Mouse (Mus musculus) right cerebral cortex, postnatal 25 days (tissue): ENCODE measurements around the gene Cebpe.

ENCODE experiments used
- DNase-seq: peaks from one replicate; pipeline ENCODE4 v3.0.0; 2022

Cebpe gene

DNA sequence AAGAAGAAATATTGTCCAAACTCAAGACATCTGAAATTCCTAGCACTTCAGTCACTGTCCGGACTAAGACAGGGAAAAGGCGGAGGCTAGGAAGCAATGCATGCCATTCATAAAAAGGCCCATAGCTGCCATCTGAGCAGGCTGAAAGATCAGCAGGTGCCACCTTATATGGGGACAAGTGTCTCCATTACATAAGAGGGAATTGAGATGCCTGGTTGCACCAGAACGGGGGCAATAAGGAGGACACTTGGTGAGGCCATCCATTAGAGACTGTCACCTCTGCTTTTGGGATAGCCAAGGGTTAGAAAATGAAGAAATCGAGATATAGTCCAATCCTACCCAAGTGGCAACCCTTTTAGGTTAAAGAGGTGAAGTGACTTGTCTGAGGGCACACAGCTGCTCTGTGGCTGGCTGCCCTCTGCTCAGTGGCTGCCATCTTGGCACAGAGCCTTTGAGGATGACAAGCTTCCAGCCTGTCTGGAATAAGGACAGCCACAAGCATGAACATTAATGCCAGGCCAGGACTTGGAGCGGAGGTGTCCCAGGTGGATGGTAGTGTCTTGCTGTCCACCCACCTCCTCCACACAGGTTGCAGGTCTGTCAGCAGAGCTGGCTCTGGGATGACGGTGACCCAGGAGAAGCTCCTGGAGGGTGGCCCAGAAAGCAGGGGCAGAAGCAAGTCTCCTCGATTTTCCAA lies 8.8 kb upstream of the Cebpe start:
- no peak for DNase-seq

GRCm38 (mm10) chr14:54720041-54720440 lies 8.1 kb upstream of the Cebpe start:
- DNase-seq = no peak

- DNase-seq = no peak
These were observed 3.4 kb upstream of the Cebpe start for GRCm38 (mm10) chr14:54715402-54715801.

DNA sequence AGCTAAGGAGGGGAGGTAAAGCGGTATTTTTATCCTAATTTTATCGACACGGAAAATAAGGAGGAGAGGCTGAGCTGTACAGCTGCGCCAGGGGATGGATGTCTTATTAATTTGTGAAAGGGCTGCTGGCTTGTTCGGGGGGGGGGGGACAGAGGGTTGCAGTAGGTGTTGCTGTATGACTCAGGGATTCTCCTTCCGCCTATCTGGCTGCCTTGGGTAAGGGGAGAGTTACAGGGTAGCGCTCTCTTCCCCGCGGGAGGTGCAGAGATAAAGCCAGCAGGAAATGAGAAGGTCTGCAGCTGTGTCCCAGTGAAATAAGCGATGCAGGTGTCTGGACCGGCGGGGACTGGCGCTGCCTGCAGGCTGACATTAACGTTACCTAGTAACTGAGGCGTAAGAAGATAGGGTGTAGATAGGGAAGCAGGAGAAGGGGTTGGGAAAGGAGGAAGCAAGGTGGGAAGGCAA lies 2.7 kb upstream of the Cebpe start:
- DNase-seq = peak; percentile 47

DNA sequence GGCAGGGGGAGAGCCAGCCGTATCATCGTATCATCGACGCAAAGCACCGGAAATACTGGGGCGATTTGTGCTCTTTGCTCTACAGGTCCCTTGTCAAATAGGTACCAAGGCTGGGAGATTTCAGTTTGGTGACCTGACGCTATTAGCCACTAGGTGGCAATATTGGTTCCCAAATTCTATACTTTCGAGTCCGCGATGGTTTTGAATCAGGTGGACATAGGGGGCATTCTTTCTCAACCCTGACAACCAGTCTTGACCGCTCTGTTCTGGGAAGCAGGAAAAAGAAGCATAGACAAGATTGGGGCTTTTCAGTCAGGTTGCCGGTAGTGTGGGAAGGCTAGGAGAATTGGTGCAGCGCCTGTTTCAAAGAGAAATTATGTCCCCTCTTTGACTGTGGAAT lies 2.1 kb upstream of the Cebpe start:
- peak; percentile 71 for DNase-seq

DNA sequence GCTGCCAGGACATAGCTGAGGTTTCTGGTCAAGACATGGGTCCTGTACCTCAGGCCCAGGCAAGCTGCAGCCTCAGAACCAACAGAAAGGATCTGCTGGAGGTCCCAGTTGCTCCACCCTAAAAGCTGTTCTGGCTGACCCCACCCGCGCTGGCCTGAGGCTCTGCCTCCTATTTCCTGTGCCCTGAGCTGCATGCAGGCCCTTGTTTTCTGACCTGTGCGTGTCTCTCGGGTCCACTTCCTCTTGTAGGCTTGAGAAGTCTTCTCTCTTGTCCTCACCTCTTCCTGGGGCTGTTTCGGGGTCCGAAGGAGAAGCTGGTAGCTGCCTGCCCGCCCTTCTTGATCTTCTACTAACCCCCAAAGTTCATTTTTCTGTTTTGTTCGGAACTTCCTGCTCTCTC lies 887 bp upstream of the Cebpe start:
- no peak for DNase-seq

- DNase-seq = no peak
These were observed 2.9 kb downstream of the Cebpe start for GRCm38 (mm10) chr14:54709054-54709453.

DNA sequence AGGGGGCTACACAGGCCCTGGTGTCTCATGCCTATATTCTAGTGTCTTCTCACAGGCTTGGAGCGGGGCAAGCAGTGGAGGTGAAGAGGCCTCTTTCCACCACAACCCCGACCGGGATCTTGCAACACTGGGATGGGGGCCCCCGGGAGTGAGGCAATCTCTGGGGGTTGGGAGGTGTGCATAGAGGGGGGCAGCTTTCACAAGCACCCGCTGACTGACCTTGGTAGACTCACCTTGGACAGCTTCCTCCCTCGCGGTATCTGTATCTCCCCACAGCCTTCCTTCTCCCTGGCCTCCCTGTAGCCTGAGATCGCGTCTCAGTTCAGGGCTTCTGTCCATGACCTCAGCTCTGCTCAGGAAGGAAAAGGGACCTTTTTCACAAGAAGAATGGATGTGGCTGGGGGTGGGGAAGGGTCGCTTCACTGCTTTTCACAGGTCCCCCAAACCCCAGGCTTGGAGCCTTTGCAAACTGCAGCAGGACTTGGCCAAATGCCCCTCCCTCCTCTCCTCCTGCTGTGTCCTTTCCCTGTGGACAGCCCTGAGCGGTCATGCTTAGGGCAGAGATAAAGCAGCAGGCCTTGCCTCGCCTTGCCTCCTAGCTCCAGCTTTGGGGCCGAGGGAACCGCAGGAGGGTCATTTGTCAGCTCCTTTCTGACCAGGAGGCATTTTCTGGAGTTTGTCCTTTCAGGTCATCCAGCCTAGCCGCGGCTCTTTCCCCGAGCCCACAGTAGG lies 5.2 kb downstream of the Cebpe start:
- no peak for DNase-seq

DNA sequence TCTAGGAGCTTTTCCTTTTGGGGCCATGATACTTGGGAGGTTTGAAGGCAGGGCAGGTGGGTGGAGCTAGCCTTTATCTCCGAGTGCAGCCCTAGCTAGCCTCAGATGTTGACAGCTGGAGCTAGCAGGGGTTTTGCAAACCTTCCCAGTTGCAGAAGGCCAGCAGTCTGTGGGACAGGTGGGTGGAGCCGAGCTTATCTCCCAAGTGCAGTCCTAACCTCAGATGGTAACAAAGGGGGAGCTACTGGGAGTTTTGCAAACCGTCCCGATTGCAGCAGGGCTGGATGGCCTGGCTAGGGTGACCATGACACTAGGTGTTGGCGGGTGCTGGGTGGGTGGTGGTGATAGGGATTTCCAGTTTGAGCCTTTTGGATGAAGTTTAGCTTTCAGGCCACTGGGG lies 6.1 kb downstream of the Cebpe start:
- no peak for DNase-seq

GRCm38 (mm10) chr14:54703207-54703606 lies 8.8 kb downstream of the Cebpe start:
- no peak for DNase-seq

DNA sequence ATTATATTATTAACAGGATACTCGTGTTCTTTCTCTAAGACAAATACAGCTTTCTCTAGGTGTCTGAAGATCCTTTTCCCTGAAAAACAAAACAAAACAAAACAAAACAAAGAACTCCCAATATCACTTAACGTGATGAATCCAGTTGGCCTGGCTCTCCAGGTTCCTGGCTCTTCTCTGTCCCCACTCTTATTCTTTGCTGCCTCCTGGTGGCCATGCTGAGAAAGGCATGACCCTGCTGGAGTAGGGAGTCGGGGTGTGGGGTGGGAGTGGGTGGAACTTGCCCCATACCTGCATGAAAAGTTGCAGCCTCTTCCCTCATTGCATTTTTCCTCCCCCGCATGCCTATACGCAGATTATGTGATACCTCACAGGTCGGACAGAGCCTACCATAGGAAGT lies 10.7 kb downstream of the Cebpe start:
- DNase-seq = peak; percentile 46

DNA sequence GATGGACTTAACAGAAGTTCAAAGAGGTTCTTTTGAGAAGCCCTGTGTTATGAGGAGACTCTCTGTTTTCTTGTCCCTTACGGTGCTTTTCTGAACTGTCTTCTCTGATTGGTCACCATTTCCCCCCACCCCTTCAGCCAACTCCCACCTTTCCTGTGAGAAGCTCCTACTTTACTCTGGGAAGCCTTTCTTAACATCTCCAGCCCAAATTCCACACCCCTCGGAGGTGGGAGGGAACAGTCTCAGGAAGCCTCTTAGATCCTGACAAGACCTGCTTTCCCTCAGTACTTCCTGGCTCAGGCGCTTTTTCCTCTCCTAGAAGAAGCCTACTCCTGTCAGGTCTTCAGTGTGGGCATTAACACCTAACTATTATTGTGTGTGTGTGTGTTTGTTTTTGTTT lies 12.4 kb downstream of the Cebpe start:
- DNase-seq = no peak

DNA sequence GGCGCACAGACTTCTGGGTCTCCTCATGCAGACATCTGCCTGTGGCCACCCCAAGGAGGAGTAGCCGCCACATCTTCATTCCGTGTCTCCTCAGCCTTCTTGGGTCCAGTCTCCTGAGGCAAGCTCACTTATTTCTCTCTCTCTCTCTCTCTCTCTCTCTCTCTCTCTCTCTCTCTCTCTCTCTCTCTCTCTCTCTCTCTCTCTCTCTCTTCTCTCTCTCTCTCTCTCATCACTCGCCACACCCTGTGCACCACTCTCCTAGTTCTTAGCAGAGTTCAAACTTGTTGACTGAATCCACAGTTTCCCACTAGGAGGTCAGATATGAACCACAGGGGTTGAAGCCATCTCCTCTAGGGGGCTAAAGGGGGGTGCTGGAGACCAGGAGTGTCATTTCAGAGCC lies 13.2 kb downstream of the Cebpe start, which contains the start of gene Gm29776:
Gene Gm29776 (minus strand): TSS at position 101 of the 400 bp plus-strand sequence.
- DNase-seq = no peak

DNA sequence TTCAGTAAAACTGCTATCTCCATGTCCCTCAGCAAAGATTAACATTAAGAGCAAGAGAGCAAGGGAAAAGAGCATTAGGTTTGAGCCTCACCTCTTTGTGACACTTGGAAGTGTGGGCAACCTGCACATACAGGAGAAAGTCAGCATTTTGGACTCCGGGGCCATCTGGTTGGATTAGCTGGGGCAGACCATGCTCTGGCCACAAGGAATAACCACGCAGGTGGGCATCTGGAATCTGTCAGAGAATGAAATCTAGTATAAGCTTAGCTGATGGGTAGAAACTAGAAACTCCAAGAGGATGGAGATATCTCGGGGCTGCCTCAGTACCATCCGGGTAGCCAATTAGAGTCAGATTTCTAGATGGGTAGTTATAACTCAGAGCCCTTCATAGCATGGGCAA lies 15.2 kb downstream of the Cebpe start:
- no peak for DNase-seq

- no peak for DNase-seq
These were observed 16.9 kb downstream of the Cebpe start for GRCm38 (mm10) chr14:54695042-54695441.

DNA sequence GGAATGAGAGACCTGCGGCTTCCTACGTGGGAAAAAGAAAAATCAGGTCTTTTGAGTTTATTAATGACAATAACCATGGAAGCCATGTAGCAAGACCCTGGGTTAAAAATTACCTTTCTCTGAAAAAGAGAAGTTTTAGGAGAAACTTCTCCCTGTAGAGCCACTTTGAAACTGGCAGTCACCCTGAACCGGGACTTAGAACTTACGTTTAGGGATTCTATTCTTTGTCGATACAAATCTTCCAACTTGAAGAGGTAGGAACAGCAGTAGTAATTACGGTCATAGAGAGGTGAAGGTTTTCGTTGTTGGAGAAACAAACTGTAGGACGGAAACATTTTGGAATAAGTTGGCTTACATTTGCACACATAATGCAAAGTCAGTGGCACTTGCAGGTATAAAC lies 24.7 kb downstream of the Cebpe start:
- DNase-seq = no peak

GRCm38 (mm10) chr14:54686522-54687143 lies 25.3 kb downstream of the Cebpe start, which contains the start of gene Acin1:
TSS of gene Acin1 (minus strand) at chr14:54686931.
- peak; percentile 100 for DNase-seq

DNA sequence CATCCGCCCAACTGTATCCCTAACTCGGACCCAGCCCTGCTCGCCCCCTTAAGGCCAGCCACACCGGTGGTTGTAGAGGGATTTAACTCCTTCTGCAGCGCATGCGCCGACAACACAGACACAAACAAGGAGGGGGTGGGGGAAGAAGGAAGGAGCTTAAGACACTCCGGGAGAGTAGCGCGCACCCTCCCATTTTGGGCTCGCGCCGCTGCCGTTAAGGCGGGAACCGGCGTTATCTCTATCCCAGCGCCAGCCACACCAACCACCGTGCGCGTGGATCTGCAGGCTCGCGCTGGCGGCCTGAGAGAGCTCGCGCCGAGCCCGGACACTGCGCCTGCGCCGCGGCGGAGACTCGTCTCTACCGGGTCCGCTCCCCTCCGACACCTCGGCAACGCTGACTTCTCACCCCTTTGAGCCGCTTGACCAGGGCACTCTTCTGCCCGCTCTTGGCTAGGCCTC lies 25.9 kb downstream of the Cebpe start, which contains the start of gene 1700123O20Rik:
Gene 1700123O20Rik (plus strand): TSS at position 154 of the 459 bp plus-strand sequence.
- DNase-seq = no peak

- DNase-seq = no peak
These were observed 26.5 kb downstream of the Cebpe start for GRCm38 (mm10) chr14:54685471-54685870.

DNA sequence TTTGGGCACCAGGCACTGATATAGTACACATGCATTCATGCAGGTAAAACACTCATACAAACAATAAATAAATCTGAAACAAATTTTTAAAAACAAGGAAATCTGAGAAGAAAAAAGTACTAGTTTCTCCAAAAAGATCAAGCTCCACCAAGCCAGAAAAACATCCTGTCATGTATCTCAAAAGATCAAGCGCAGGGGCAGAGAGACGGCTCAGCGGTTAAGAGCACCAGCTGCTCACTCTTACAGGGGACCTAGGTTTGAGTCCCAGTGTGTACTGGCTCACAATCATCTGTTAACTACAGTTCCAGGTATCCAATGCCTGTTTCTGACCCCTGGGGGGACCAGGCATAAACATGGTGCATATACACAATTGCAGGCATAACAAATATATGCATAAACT lies 29.6 kb downstream of the Cebpe start:
- no peak for DNase-seq

DNA sequence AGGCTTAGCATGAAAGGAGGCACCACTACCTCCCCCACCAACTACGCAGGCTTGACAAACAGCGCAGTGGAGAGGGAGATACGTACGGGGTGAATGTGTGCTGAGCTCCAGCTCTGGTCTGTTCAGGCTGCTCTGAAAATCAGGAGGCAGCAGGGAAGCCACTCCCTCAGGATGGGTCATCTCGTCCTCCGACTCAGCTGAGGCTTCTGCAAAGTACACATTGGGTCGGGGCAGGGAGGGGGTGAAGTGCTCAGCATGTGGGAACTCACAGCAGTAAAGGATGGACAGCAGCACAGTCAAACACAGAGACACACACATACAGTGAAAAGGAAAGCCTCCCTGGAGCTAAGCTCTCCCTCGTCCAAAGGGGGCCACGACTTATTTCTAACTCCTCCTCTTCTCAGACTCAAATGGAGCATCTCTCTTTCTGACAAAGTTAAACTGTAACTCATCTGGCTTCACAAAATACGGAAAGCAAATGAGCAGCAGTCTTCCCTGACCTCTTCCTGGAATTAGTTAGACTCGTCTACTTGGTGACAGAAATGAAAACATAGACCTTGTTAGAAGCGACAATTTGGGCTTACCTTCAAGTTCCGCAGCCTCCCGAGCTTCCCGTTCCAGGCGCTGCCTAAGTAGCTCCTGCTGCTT lies 33.2 kb downstream of the Cebpe start:
- DNase-seq = no peak

GRCm38 (mm10) chr14:54676290-54676689 lies 35.7 kb downstream of the Cebpe start:
- DNase-seq = no peak

- no peak for DNase-seq
These were observed 37.7 kb downstream of the Cebpe start for GRCm38 (mm10) chr14:54674317-54674716.
